Mouse (Mus musculus) adipocyte (in vitro differentiated cells): ENCODE measurements at regions not wholly inside any gene's neighbourhood (a gene's known extent, or its start where the extent isn't known, plus 50 kb on each side); places are given as distances from the start of the nearest gene placed in this dataset.
"Not testable (repeated sequence)": the region's sequence is repeated elsewhere in the genome, so short reads cannot be mapped to it uniquely, and the experiment has no call there.

Experiments
- DNase-seq: peaks from one replicate; pipeline ENCODE4 v3.0.0-alpha.2; 2016; ENCODE audit warnings: low spot score

DNA sequence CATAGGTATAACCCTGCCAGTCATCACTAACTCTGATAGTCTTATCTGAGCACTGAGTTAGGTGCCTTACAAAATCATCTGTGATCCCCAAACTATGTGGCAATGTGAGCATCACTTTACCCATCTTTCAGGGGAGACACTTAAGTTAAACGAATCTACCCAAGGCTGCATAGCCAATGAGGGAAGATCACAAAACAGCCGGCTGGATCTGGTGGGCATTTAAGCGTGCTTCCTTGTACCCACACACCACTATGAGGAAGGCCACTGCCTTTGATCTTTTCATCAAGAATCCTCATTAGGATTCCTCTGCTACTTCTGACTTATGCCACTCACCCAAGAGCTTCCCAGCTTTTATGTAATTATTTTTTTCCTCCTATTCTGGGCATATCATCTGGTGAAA lies 257.1 kb upstream of the Pik3r1 start:
- no peak for DNase-seq

DNA sequence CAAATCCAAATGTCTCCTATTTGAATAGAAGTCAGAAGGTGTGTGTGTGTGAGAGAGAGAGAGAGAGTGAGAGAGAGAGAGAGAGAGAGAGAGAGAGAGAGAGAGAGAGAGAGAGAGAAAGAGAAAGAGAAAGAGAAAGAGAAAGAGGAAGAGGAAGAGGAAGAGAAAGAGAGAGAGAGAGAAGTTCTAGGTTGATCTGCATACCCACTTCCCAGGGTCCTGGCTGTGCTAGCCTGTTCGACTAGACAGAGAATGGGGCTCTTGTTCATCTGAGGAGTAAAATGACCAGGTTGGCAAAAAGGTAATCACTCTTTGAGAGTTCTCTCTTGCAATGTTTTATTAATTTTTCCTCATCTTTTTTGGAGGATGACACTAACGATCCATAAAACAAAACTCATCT lies 257.5 kb upstream of the Pik3r1 start:
- DNase-seq, result not testable (repeated sequence)

DNA sequence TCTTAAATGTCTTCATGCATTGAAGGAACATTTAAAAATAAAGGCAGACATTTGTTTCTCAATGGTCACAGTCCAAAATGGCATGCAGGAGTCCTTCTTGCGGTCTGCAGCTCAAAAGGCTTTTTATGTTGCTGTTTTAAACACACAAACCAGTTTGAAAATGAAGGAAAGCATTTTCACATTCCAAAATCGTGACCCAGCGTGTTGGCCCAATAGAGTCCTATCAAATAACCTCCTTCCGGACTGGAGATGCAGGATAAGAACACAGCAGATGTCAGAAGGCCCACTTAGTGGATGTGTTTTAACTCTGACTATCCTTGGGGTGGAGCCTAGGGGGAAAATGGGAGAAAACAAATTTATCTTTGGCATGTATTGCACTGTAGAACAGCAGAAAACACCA lies 263.4 kb upstream of the Pik3r1 start:
- DNase-seq, result no peak

DNA sequence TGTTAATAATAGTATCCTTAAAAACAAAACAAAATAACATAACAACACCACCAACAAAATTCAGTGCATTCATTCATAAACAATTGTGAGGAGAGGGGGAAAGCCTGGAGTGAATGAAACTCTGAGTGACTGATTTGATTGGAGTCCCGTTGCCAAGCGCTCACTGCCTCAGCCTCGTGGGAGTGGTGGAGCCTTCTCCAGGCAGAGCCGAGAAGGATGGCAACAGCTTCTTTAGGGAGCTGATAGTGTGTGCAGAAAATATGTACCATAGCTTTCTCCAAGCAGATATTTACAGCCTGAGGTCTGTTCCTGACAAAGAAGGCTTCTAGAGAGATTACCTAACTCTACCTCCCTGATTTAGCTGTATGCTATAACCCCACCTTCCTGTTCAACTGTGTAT lies 266.5 kb upstream of the Pik3r1 start:
- no peak for DNase-seq

DNA sequence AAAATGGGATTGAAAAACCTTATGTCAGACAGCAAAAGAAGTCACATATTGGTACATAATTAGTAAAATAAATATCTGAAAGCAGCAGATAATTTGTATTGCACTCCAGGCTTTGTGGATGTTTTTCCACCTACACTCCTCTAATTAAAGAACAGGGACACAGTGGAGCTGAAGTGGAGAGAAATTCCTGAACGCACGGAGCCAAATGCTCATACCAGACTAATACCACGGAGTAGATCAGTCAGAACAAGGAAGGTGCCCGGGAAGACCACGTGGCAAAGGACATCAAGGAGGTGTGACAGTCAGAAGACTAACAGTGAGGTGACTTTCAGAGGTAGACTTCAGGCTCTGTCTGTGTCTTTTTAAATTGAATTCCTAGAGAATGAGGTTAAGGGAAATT lies 268.0 kb upstream of the Pik3r1 start:
- no peak for DNase-seq

DNA sequence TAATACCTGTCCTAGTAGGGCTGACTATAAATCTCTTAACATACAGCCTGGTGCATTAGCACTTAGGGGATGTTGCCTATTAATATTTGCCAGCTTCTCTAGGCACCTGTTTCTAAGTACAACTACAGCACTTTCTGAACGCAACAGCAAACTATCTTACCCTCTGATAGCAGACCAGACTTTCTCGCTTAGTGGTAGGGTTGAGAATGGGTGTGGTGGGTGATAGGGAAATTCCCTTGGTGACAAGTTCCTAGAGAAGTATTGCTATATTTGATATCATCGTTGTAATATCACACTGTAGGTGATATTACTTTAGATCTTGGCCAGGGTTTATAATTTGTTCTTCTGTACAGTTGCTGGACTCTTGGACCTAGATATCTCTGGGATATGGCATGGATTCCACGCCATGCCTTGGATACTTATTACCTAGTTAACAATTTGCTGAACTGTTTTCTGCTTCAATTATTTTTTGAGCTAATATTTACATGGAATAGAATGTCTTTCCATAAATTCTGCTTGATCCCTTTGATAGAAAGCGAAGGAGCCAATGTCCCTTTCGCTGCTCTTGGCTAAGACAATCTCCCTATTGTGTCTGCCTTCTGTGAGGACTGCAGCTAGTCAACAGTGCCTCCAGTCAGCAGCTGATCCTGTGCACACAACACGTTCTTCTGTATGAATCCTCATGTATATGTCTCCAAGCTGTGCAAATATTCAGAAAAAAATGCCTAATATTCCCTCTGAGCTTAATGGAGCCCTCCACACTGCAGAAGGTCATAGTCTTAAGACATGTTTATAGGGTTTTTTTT lies 269.0 kb upstream of the Pik3r1 start:
- no peak for DNase-seq

DNA sequence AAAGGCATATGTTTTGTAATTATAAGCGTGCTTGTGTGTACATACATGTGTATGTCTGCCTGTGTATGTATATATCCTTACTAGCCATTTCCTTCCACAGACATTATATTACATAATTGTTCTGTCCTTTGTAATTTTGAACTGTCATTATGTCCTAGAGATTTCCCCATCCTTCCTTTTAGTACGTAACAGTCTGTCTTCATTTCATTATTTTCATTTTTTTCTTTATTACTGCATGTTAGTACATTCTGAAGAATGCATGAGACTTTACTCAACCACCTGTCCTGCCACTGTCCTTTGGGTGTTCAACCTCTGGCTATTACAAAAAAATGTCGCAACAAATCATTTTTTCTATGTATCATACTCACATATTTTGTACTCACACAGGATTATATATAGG lies 292.2 kb upstream of the Pik3r1 start:
- DNase-seq, result no peak

DNA sequence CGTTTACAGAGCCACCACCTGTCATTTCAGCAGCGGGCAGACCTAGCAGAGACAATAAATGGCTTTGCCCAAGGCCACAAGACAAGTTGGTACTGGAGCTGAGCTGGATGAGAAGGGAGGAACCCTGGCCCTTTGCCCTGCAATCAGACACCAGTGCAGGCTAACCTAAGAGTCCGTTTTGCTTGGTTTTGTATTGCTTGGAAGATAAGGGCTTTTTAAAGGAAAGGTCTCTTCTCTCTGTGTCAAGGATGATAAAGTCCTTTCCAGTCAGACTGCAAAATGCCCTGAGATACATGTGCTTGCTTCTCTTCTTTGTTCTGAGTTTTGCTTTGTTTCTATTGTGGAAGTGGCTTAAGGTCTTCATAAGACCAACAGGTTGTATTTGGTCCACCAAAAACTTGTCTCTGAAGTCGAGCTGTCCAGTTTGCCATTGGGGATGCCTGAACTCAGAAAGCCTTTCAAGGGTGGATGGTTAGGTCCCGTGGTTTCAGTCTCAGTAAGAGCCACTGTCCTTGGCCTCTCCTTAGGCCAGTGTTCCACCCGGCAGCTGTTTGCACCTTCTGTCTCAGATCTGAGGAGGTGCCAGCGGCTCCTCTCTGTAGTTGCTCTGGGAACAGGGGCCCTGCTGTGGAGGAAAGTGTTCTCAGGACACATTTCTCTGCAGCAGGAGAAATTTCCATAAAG lies 296.7 kb upstream of the Pik3r1 start:
- peak; percentile 32 for DNase-seq

DNA sequence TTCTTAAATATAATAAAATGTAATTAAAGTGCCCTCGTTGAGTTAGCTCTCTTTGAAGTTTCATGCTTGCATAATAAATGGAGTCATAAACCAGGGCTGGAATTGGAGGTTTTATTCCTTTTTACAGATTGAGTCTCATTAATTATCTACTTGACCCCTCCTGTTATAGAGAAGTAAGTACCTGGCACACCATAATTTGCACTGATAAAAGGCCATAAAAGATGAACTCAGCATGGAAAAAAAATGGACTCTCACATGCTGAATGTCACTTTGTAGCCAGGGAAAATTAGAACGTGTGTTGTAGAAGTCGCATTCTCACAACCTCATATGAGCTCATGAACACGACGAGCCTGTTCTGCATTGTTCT lies 297.2 kb upstream of the Pik3r1 start:
- DNase-seq, result no peak

DNA sequence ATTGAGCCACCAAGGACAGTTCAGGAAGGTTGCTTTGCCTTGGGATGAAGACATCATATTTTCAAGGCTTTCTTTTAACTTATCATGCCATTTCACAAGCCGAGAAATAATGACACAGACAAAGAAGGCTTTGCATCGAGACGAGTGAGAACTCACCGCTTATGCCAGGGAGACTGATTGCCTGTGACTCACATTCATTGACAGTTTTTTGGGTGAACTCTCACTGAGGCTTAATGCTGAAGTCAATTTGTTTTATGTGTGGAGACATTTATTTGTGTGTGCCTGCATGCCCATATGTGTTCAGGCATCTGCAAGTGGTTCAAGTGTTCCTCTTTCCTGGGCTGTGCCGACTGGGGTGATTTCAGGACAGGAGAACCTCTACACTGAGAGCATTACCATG lies 297.8 kb upstream of the Pik3r1 start:
- peak; percentile 13 for DNase-seq

DNA sequence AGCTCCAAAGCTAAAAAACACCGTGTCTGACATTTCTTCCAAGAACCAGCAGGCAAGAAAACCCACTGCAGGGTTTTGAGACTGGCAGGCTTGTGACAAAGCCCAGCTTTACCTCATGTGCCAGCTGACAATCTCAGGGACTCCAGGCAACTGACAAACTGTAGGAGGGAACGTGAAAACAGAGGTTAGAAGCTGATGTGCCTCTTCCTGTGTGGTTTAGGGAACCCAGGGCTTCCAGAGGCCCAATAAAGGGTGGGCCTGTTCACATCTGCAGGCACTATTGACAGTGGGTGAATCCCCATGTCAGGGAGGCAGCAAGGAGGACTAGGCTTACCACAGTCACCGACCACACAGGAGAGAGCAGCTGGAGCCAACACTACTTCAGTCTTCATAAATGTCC lies 302.7 kb upstream of the Pik3r1 start:
- DNase-seq, result peak; percentile 17

DNA sequence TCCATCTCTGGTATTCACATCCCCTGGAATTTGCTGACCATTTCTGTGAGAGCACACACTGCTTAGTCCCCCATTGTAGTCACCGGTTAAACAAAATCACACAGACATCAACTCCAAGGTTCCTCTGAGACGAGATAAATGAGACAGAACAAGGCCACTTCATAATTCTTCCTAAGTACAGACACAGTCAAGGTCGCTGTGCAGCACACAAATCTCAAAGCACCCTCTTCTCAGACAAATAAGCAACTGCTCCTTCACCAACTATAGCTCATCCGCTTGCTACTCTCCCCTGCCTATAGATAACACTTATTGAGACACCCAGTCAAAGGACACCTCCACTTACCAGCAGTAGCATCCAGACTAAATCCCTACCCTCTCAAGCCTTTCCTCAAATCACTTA lies 304.3 kb upstream of the Pik3r1 start:
- no peak for DNase-seq

DNA sequence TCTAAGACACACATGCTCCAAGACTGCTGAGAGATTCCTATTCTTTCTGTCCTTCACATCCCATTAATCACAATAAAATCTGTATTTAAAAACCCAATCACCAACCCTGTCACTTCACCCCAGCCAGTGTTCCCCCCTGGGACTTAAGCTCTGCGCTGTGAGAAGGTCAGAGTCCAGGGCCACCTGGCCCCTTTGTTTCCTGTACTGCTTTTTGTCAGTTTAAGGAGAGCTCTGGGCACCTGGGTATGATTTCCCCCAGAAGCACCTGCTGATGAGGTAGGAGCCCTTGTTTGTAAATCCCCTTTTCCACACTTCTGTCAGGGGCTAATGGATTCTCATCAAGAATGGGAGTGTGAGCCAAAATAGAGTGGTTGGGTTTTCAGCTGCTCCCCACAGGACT lies 319.7 kb upstream of the Pik3r1 start:
- no peak for DNase-seq

DNA sequence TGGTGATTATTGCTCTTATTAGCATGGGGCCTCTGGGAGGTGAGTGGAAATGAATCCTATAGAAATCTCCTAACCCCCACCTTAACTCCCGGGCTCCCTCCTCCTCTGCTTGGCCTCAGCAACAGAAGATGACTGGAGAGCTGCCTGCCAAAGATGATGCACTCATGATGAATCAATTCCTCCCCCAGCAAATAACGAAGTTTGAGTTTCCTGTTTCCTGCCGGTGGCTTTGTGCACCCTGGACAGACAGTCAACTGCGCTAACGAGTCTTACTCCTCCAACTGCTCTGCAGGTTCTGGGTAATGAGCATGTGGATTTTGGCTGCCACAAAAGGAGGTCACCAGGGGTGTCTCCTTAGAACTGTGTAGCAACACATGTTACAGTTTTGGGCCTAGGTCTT lies 321.5 kb upstream of the Pik3r1 start:
- no peak for DNase-seq

DNA sequence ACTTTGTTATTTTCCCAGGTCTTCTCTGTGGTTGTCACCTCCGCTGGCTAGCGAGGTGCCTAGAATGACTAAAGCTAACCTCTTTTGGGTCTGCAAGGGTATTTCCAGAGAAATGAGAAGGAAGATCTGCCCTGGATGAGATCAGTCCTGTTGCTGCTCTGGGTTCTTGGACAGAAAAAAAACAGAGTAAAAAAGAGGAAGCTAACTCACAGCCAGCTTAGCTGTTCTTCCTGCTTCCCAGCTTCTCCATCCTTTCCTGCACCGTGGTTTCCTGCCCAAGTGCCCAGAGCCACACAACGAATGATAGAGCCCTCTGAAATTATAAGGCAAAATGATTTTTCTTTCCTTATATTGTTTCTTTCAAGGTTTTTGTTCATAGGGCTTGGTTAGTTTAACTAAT lies 326.2 kb upstream of the Pik3r1 start:
- no peak for DNase-seq

DNA sequence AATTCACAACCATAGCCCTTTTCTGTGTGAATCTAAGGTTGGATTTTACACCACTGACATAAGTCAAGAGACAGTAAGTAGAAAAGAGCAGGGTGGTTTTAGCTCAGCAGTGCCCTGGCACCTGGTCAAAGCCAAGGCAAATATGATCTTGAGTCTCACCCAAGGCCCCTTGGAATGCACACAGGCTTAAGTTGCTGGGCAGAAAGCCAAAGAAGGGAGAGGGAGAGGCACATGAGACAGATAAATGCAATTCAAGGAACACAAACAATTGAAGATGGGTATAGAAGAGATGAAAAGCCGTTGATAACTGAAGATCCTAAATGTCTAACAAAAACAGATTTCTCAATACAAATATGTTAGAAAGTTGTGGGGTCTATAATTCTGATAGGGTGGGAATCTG lies 335.1 kb upstream of the Pik3r1 start:
- peak; percentile 62 for DNase-seq

DNA sequence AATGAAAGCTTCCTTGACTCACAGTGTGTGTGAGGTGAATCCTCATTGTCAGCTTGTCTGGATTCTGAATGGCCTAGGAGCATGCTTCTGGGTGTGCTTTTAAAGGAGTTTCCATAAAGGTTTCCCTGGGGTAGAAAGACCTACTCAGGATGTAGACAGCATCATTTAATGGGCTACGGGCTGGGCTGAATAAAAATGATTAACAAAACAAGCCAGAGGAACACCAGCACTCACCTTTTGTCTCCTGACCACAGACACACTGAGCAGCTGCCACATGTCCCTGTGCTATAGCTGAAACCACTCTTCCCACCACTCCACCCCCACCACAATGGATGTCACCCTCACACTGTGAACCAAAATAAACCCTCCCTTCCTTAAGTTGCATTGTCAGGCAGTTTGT lies 338.2 kb upstream of the Pik3r1 start:
- no peak for DNase-seq

DNA sequence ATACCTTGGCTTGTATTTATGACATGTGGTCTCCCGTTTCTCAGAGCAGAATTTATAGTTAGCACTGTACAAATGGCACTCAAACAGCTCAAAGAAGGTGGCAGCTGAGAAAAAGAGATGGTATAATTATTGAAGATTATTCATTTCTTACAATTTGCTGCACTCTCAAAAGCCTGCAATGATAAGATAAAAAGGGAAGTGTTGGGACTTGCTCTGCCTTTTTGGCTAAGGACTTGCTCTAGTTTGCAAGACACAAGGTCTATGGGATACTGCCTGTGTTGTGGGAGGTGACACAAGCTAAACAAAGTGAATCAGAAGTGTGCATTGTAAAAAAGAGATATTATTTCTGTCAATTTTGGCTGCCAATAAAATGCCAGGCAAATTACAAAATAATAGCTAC lies 340.2 kb upstream of the Pik3r1 start:
- DNase-seq, result no peak

DNA sequence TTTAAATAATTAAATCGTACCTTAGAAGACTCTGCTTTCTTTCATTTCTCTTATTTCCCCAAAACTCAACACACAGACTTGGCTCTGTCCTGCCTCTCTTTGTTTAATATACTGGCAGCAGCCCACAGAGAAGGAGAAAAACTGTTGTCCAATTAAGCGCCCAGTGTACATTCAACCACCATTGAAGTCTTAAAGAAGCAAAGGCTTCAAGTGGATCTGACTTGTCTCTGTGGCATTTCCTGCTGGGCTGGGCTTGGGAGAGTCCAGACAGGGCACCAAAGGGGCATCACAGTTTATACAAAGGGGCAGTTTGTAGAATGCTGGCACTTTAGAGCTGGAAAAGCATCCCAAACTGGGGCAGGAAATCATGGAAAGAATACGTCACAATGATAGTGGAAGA lies 340.9 kb upstream of the Pik3r1 start:
- DNase-seq, result no peak

DNA sequence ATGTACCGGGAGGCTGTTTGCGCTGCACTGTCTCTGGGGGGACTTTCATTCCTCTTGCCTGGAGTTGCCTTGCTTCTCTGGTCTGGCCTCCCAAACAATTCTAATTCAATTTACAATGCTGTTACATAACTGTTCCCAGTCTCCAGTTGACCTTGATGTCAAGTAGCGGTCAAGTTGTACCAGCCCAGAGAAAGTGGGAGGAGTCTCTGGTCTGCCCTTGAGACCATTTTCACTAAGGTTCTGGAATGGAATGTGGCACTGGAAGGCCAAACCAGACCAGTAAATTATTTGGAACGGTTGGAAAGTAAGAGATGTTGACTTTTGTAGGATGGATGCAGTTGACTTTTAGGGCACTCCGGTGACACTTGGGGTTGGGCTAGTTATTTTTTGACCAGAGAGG lies 345.9 kb upstream of the Pik3r1 start:
- DNase-seq, result peak; percentile 69

DNA sequence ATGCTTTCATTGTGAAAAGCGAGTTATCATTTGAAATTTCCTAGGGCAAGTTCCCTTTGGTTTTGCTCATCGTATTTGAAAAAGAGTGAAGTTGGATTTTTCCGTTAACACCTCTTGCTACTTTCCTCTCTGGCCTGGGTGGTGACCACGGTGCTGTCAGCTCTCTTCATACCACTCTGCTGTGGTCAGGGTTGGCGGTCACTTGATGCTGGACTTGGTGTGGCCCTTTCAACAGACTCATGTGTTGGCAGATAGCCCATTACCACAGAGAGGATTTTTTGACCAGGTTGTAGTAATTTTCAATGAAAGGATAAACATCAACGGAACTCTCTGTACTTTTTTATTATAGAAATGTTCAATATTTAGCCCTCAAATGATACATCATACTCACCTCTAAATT lies 354.3 kb upstream of the Pik3r1 start:
- DNase-seq, result no peak

DNA sequence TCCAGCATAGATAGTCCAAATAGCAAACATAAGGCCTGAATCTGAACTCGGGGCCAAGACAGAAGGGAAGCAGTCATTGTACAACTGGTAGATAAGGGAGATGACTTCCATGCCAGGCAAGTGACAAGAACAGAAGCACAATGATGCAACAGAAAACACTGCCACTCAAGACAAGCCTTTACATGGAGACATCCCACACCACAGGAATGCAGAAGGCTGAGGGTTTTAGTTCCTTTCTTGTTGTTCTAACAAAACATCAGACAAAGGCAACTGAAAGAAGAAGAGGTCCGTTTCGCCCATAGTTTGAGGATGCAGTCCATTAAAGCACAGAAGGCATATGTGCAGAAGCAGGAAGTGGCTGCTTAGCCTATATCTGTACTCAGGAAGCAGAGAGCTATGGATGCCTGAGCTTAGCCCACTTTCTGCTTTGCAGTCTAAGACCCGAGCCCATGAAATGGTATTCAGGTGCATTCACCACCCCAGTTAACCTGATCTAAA lies 360.0 kb upstream of the Pik3r1 start:
- DNase-seq, result no peak

DNA sequence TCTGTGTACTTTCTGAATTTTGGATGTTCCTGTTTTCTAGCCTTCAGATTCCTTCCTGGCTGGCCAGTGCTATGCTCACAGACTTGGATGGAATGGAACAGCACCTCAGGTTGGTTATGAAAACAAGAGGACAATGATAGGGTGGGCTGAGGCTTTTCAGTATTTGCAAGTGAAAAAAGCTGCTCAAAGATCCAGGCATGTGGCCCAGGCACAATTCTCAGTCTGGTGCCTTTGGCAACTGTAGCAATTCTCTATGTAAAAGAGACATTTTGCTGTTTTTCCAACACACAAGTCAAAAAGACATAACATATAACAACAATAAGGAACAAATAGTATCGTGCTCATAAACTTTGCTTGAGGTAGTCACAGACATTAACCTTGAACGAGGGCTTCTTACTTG lies 363.4 kb upstream of the Pik3r1 start:
- no peak for DNase-seq

DNA sequence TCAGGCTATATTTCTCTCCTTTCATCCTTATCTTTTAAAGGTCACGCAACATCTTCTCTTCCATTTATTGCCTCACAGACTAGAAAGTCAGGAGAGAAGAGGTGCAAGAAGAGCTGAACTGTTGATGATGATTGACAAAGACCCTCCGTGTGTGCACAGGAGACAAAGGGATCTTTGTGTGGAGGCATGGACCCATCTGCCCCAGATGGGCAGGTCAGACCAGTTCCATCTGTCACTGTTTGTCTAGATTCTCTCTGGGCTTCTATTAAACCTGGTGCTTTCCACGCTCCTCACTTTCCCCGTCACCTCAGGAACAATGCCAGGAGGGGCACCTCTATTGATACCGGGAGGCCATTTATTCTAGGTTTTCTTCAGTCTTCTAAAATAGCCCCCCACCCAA lies 364.1 kb upstream of the Pik3r1 start:
- DNase-seq, result no peak
